Comparison of ENCODE assay signal across 11 mouse cellular contexts in genomic region chr5:42278617-42279296, GRCm38 (mm10).
"Had no signal": no experiment of that assay in that cellular context is flagged by ENCODE, and none has a peak within 500 bp of the region (broad histone marks: within the 10 kb centered on the region; RNA-seq: fewer than 3 reads in every experiment).

No protein-coding gene starts in this region.

- H3K36me3 ChIP-seq: limb, embryonic 12.5 days; stomach, embryonic 15.5 days had no signal

- H3K4me1 ChIP-seq: limb, embryonic 12.5 days; stomach, embryonic 15.5 days had no signal

- H3K4me2 ChIP-seq: limb, embryonic 12.5 days; stomach, embryonic 15.5 days had no signal

- DNase-seq: kidney, postnatal 10 days; kidney, postnatal 4 days; lung, adult 18-20 months; lung, postnatal 36 days; right cerebral cortex, postnatal 14 days; thymus, adult 2 months; thymus, postnatal 25 days had no signal

- H3K4me3 ChIP-seq: layer of hippocampus, adult 2 months; limb, embryonic 12.5 days; stomach, embryonic 15.5 days had no signal

- H3K9ac ChIP-seq: limb, embryonic 12.5 days; liver, embryonic 14.5 days; stomach, embryonic 15.5 days had no signal

- H3K27me3 ChIP-seq: limb, embryonic 12.5 days; stomach, embryonic 15.5 days had no signal

- H3K9me3 ChIP-seq: limb, embryonic 12.5 days; stomach, embryonic 15.5 days had no signal

- H3K27ac ChIP-seq: layer of hippocampus, adult 2 months; limb, embryonic 12.5 days; liver, embryonic 14.5 days; stomach, embryonic 15.5 days had no signal
